13 mouse cellular contexts compared by ENCODE assay signal in the genomic region with DNA sequence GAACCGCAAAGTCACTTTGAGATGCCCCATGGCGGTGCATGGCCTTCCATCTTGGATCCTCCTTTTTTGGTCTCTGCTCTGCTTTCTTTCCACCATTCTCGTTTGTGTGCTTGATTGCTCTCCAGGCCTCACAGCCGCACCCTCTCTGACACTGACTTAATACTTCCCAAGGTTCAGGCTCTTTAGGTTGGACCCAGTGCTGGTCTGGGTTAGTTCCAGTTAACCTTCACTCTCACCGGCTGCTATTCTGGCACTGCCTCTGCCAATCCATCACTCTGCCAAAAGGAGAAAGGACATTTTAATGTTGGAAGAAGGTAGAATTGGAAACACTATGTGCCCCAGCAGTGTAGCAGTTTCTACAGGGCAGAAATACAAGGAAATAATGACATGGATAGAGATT.
A peak's percentile ranks its signal among the peaks of the same experiment; 100 is the strongest.
DNase-seq lines count a peak whose midpoint lies in the region; ATAC-seq lines count a peak whose summit lies in the region.
"Had no signal": no experiment of that assay in that cellular context is flagged by ENCODE, and none has a peak within 500 bp of the region (broad histone marks: within the 10 kb centered on the region; RNA-seq: fewer than 3 reads in every experiment).

No protein-coding gene starts in this region.

- ATAC-seq in megakaryocyte progenitor cell, adult 5-6 weeks (replicated peaks; ENCODE audit: poor library complexity) = no peak
- ATAC-seq: forebrain, embryonic 16.5 days had no signal

- DNase-seq in adrenal gland, postnatal 14 days = peak; percentile 31
- DNase-seq in adrenal gland, postnatal 25 days = no peak
- peak; percentile 23 for DNase-seq in kidney, adult 9 months
- no peak for DNase-seq in kidney, postnatal 10 days
- DNase-seq in cerebellum, adult 18-20 months = peak; percentile 60 to 64
- peak; percentile 38 to 53 for DNase-seq in cerebellum, postnatal 36 days
- DNase-seq in embryo, embryonic 9.5 days (ENCODE audit: extremely low spot score) = no peak
- DNase-seq: lung, adult 18-20 months; retina, postnatal 1 day; right cerebral cortex, postnatal 4 days; thymus, postnatal 25 days had no signal

Comparison
In these comparisons a context has a peak if more than half of its experiments do, and no peak if none do; other contexts are left out.
1. DNase-seq: peak in adrenal gland, postnatal 14 days (single experiment), kidney, adult 9 months (single experiment), cerebellum, adult 18-20 months (2 of 2) and cerebellum, postnatal 36 days (2 of 2); none in adrenal gland, postnatal 25 days (single experiment), kidney, postnatal 10 days (single experiment) and embryo, embryonic 9.5 days (single experiment).